Mouse (Mus musculus) hindbrain, embryonic 16.5 days (tissue): ENCODE data around the gene Cpsf4l. TPM values are rescaled to one million over a fixed set of nuclear protein-coding genes. Genes with fewer than 3 reads are reported as not detected.

Experiments
- ATAC-seq: fragments of 200-750 bp; cut with Nextera tagmentation; 2 replicates; pipeline ENCODE4 v1.8.0; 2017; ENCODE audit warnings: moderate TSS enrichment, moderate library complexity
- H3K27ac ChIP-seq: fragments of 300-500 bp; sonication (generic); 2 replicates; pipeline ENCODE4 v1.5.1; 2014; ENCODE audit warnings: low read depth, mild to moderate bottlenecking, control low read depth, low read length, moderate library complexity
- H3K27me3 ChIP-seq: fragments of 300-500 bp; sonication (generic); replicated peaks from 2 replicates; pipeline ENCODE4 v1.6.1; 2014; ENCODE audit warnings: low read length; ENCODE audit not compliant: control insufficient read depth, insufficient read depth
- H3K36me3 ChIP-seq: fragments of 300-500 bp; sonication (generic); 2 replicates; pipeline ENCODE4 v1.6.1; 2014; ENCODE audit warnings: mild to moderate bottlenecking, low read length, moderate library complexity, mixed read lengths; ENCODE audit not compliant: control insufficient read depth, insufficient read depth
- H3K4me1 ChIP-seq: fragments of 300-500 bp; sonication (generic); 2 replicates; pipeline ENCODE4 v1.6.1; 2014; ENCODE audit warnings: low read depth, low read length; ENCODE audit not compliant: control insufficient read depth, insufficient read depth
- H3K4me2 ChIP-seq: fragments of 300-500 bp; sonication (generic); 2 replicates; pipeline ENCODE4 v1.6.1; 2014; ENCODE audit warnings: mild to moderate bottlenecking, low read length, control low read depth, moderate library complexity
- H3K4me3 ChIP-seq: fragments of 300-500 bp; sonication (generic); 2 replicates; pipeline ENCODE4 v1.5.1; 2014; ENCODE audit warnings: mild to moderate bottlenecking, low read length, control low read depth, moderate library complexity
- H3K9ac ChIP-seq: fragments of 300-500 bp; sonication (generic); 2 replicates; pipeline ENCODE4 v1.6.1; 2014; ENCODE audit warnings: low read depth, mild to moderate bottlenecking, control low read depth, low read length, moderate library complexity
- H3K9me3 ChIP-seq: fragments of 300-500 bp; sonication (generic); 2 replicates; pipeline ENCODE4 v1.6.1; 2014; ENCODE audit warnings: mild to moderate bottlenecking, low read length, moderate library complexity; ENCODE audit not compliant: control insufficient read depth
- WGBS: fragments of 180-500 bp; shearing (Covaris S2); extraction: QIAGEN DNeasy Blood & Tissue Kit; methylation state at CpG from one replicate; pipeline ENCODE4 v1.1.7; 2014; 5-methylcytosine and 5-hydroxymethylcytosine counted together
- polyA plus RNA-seq: library from polyadenylated mRNA; unstranded; fragments of >200 nt; fragmentation: Nextera tagmentation; extraction: Ambion mirVana; gene quantifications from 2 replicates; pipeline ENCODE4 v1.2.1, GENCODE M21; 2015

Cpsf4l gene
- polyA plus RNA-seq, 1 experiment from 2014 or later = 0.19 TPM

GRCm38 (mm10) chr11:113691851-113692250 lies 18.0 kb downstream of the Cpsf4l start:
- Histone ChIP-seq H3K4me2 (no peak overlapping the region), H3K27me3 (no peaks in the 10 kb centered on the region), H3K36me3 (peaks cover 30% of the 10 kb centered on the region), H3K4me3 (no peak overlapping the region), H3K9ac (no peak overlapping the region), H3K9me3 (no peaks in the 10 kb centered on the region), H3K4me1 (peaks cover 2% of the 10 kb centered on the region; the same call in 1 of the 2 replicates), H3K27ac (no peak overlapping the region)
- WGBS = 75% methylated on average over 3 of the region's 3 CpGs
- no peak for ATAC-seq

DNA sequence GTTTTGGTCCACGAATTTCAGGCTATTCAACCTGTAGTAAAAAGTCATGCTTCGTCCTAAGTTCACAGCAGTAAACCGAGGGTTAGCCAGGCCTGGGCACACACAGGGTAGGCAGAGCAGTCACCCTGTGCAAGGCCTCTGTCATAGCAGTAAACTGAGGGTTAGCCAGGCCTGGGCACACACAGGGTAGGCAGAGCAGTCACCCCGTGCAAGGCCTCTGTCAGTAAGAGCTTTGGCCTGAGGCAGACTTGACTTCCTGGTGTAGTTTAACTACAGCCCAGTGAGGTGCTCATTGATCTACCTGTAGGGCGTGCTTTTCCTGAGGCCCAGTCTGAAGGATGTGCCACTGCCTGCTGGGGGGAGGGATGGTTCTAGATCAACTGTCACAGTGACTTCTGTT lies 18.5 kb downstream of the Cpsf4l start:
- Histone ChIP-seq H3K27me3 (no peaks in the 10 kb centered on the region), H3K9me3 (no peaks in the 10 kb centered on the region), H3K27ac (no peak overlapping the region), H3K4me3 (no peak overlapping the region), H3K9ac (no peak overlapping the region), H3K4me2 (no peak overlapping the region), H3K4me1 (peaks cover 8% of the 10 kb centered on the region), H3K36me3 (peaks cover 30% of the 10 kb centered on the region)
- 0 out of 2 replicates have a peak, but pooled peaks have one; percentile 46 for ATAC-seq
- WGBS = 91% methylated on average over 5 of the region's 5 CpGs

DNA sequence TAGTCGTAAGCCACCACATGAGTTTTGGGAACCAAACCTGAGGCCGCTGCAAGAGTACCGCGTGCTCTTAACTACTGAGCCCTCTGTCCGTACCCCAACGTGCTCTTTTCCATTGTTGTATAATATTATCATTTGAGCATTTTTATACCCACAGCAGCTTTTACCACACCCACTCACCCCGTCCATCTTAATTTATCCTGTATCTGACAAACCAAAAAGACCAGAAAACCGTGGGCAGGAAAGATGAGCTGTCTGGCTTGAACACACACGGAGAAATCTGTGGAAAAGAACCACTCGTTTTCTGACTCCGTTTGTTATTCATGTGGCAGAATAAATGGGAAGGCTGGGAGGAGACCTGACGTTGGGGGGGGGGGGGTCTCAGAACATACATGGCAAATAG lies 19.3 kb downstream of the Cpsf4l start:
- H3K36me3 ChIP-seq = peaks cover 27% of the 10 kb centered on the region
- no peaks in the 10 kb centered on the region for H3K9me3 ChIP-seq
- H3K27ac ChIP-seq = no peak overlapping the region
- no peak overlapping the region for H3K4me2 ChIP-seq
- ATAC-seq = no peak
- H3K27me3 ChIP-seq = no peaks in the 10 kb centered on the region
- 92% methylated on average over 12 of the region's 12 CpGs for WGBS
- peaks cover 12% of the 10 kb centered on the region for H3K4me1 ChIP-seq
- H3K4me3 ChIP-seq = no peak overlapping the region
- no peak overlapping the region for H3K9ac ChIP-seq

DNA sequence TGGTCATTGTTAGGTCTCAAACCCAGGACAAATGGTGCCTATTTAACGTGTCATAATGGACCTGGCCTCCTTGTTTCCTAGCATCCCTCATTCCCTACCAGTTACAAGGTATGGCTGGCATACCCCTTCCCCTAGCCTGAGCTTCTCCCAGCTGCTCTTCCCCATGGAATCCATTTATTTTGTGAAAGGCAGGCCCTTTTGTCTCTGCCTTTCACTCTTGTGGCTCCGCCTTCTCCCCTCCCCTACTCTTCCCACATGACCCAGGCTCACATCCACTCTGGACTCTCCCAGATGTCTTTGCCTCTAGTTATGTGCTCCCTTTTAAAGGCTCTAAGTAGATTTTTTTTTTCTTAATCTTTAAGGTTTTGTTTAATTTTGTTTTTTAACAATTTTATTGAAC lies 22.8 kb downstream of the Cpsf4l start:
- H3K27ac ChIP-seq = no peak overlapping the region
- 31% methylated on average over 2 of the region's 2 CpGs for WGBS
- peaks cover 29% of the 10 kb centered on the region for H3K4me1 ChIP-seq
- ATAC-seq = no peak
- H3K9ac ChIP-seq = no peak overlapping the region
- no peaks in the 10 kb centered on the region for H3K27me3 ChIP-seq
- H3K9me3 ChIP-seq = no peaks in the 10 kb centered on the region
- no peak overlapping the region for H3K4me3 ChIP-seq
- peaks cover 12% of the 10 kb centered on the region for H3K36me3 ChIP-seq
- H3K4me2 ChIP-seq = no peak overlapping the region

DNA sequence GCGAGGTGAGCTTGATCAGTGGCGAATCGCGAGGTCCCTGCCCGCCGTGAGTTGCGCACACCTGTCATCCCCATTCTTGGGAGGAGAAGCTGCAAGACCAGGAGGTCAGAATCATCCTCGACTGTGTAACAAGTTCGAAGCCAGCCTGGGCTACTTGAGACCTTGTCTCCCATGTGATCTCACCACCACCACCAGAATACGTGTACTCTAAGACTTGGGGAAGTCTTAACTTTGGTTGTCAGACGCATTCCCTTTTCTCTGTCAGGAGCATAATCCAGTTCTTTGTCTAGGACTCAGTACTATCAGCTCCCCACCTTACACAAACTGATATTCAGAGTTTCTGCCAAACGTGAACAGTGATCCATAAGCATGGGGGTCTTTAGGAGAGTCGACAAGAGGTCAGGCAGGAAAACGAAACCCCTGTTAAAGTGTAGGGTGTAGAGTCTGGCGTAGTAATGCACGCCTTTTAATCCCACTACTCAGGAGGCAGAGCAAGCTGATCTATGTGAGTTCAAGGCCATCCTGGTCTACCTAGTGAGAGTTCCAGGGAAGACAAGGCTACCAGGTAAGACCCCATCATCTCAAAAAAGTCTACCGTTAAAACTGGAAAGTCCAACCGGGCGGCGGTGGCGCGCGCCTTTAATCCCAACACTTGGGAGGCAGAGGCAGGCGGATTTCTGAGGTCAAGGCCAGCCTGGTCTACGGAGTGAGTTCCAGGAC lies 24.9 kb downstream of the Cpsf4l start:
- H3K4me3 ChIP-seq = peak overlapping the region; percentile 96
- H3K36me3 ChIP-seq = peaks cover 11% of the 10 kb centered on the region
- H3K9ac ChIP-seq = peak overlapping the region; percentile 91
- H3K27me3 ChIP-seq = no peaks in the 10 kb centered on the region
- WGBS = 44% methylated on average over 24 of the region's 25 CpGs
- H3K9me3 ChIP-seq = no peaks in the 10 kb centered on the region
- ATAC-seq = no peak
- peak overlapping the region; percentile 89 for H3K4me2 ChIP-seq
- peaks cover 39% of the 10 kb centered on the region for H3K4me1 ChIP-seq
- H3K27ac ChIP-seq = peak overlapping the region; percentile 95

GRCm38 (mm10) chr11:113683957-113684706 lies 25.7 kb downstream of the Cpsf4l start, which contains the start of the genes Fam104a and D11Wsu47e:
TSS of gene Fam104a (minus strand) at chr11:113684155.
TSS of gene D11Wsu47e (plus strand) at chr11:113684412.
- Histone ChIP-seq H3K36me3 (peaks cover 4% of the 10 kb centered on the region), H3K4me2 (peak within 1 kb of the TSS; percentile 91), H3K4me1 (peaks cover 39% of the 10 kb centered on the region), H3K9me3 (no peaks in the 10 kb centered on the region), H3K27me3 (no peaks in the 10 kb centered on the region), H3K9ac (peak within 1 kb of the TSS; percentile 91), H3K27ac (peak within 1 kb of the TSS; percentile 95), H3K4me3 (peak within 1 kb of the TSS; percentile 96)
- ATAC-seq = peak; percentile 96
- under 1% methylated on average over 65 of the region's 73 CpGs for WGBS

GRCm38 (mm10) chr11:113683627-113683956 lies 26.2 kb downstream of the Cpsf4l start:
- Histone ChIP-seq H3K9me3 (no peaks in the 10 kb centered on the region), H3K9ac (peak overlapping the region; percentile 91), H3K4me3 (peak overlapping the region; percentile 96), H3K36me3 (no peaks in the 10 kb centered on the region), H3K27me3 (no peaks in the 10 kb centered on the region), H3K4me2 (peak overlapping the region; percentile 91), H3K27ac (peak overlapping the region; percentile 95), H3K4me1 (peaks cover 39% of the 10 kb centered on the region)
- peak; percentile 71; the same call in 1 of the 2 replicates for ATAC-seq
- 0% methylated on average over 17 of the region's 38 CpGs for WGBS

- Histone ChIP-seq H3K27me3 (no peaks in the 10 kb centered on the region), H3K36me3 (no peaks in the 10 kb centered on the region), H3K4me1 (peaks cover 39% of the 10 kb centered on the region), H3K4me3 (peak overlapping the region; percentile 96), H3K9ac (peak overlapping the region; percentile 91), H3K4me2 (peak overlapping the region; percentile 91), H3K9me3 (no peaks in the 10 kb centered on the region), H3K27ac (peak overlapping the region; percentile 95)
- WGBS = 3% methylated on average over 38 of the region's 38 CpGs
- ATAC-seq = peak; percentile 18
Measured at GRCm38 (mm10) chr11:113682897-113683626, 26.8 kb downstream of the Cpsf4l start.

GRCm38 (mm10) chr11:113681979-113682378 lies 27.8 kb downstream of the Cpsf4l start:
- H3K4me2 ChIP-seq = peak overlapping the region; percentile 91; the same call in 1 of the 2 replicates
- H3K27ac ChIP-seq = no peak overlapping the region
- no peaks in the 10 kb centered on the region for H3K27me3 ChIP-seq
- H3K9ac ChIP-seq = no peak overlapping the region
- no peak overlapping the region for H3K4me3 ChIP-seq
- H3K36me3 ChIP-seq = no peaks in the 10 kb centered on the region
- peaks cover 38% of the 10 kb centered on the region for H3K4me1 ChIP-seq
- no peak for ATAC-seq
- H3K9me3 ChIP-seq = no peaks in the 10 kb centered on the region
